Mouse (Mus musculus): ENCODE data around the gene Stxbp3. TPM values are rescaled to one million over a fixed set of nuclear protein-coding genes. Genes with fewer than 3 reads are reported as not detected.

Gene Stxbp3
- polyA plus RNA-seq, 1 experiment: 14.2 TPM

DNA sequence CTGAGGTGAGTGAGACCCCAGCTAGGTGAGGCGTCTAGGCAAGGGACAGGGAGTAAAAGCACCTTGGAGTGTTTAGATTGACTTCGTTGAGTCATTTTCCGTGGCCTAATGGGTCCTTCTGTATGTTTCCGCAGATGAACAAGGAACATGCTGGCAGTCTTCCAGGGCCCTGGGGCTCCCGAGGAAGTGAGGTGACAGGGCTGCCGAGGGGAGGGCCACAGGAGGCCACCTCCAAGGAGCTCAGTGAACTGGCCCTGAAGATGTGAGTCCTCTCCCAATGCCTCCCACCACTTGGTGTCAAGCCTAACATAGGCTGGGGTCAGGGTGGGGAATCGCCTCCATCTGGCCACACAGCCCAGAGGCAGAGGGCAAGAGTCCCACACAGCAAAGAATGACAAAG lies 75.3 kb downstream of the Stxbp3 start:
- DNase-seq (ENCODE audit: low read depth): no peak

DNA sequence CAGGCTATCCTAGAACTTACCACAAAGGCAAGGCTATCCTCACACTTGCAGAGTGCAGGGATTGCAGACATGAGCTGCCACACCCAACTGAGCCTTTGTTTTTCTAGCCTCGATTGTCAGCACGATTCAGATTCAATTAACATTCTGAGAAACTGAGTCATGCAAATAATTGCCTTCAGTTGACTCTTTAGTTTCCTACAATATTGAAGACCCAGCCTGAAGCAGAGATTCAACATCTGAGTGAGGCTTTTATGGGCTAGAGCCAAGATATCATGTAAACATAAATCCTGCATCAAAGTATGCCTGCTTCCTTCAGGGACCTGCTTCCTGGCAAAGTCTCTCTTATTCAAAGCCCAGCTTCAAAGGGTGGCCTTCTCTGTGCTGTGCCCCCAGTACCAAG lies 76.6 kb downstream of the Stxbp3 start:
- DNase-seq (ENCODE audit: low read depth): no peak

- peak; percentile 94 for DNase-seq (ENCODE audit: low read depth)
Observed at GRCm38 (mm10) chr3:108762597-108763111, 77.7 kb downstream of the Stxbp3 start.

GRCm38 (mm10) chr3:108759566-108760420 lies 80.5 kb downstream of the Stxbp3 start:
- DNase-seq (ENCODE audit: low read depth): no peak

- DNase-seq (ENCODE audit: low read depth): no peak
Observed at GRCm38 (mm10) chr3:108757570-108757969, 82.8 kb downstream of the Stxbp3 start.

GRCm38 (mm10) chr3:108756131-108756530 lies 84.2 kb downstream of the Stxbp3 start:
- DNase-seq (ENCODE audit: low read depth): no peak

DNA sequence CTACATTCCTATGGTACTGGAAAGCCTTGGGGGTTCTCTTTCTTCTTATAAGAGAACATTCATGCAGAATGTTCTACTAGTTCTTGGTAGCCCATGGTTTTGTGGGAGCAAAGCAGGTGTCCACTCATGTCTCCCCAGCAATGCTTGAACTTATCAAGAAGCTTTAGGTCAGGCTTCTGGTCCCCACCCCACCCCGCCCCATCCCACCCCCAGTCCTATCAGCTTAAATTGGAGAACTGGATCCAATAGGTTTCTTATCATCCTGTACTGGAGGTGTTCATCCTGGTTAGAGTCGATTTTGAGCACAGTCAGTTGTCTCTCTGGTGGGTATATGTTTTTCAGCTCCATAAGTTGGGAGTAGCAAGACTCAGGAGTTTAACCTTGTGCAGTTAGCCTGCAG lies 84.8 kb downstream of the Stxbp3 start:
- DNase-seq (ENCODE audit: low read depth): no peak

DNA sequence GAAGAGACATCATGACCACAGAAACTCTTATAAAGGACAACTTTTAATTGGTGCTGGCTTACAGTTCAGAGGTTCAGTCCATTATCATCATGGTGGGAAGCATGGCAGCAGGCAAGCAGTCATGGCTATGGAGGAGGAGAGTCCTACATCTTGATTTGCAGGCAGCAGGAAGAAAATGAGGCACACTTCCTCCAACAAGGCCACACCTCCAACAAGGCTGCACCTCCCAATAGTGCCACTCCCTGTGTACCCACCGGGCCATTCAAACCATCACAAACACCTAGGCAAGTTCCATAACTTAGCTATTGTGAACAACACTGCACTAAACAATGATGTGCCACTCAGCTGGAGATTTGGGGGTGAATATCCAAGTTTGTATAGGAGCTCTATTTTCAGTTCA lies 85.8 kb downstream of the Stxbp3 start:
- no peak for DNase-seq (ENCODE audit: low read depth)

DNA sequence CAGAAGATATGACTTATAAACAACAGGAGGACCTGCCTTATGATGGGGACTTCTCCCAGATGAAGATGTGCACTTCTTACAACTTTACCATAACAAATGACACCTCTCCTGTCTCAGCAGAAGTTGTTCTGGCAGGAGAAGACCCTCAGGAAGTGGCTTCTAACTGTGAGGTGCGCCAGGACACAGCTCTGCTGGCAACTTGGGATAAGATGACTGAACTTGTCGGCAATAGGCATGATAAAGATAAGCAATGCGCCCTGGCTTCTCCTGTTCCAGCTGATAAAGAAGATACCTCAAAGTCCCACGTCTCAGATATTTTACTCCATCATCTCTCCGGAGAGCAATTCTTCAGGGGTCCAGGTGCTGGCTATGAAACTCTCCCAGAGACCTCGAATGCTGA lies 88.6 kb downstream of the Stxbp3 start:
- DNase-seq (ENCODE audit: low read depth): no peak

GRCm38 (mm10) chr3:108751061-108751460 lies 89.3 kb downstream of the Stxbp3 start:
- DNase-seq (ENCODE audit: low read depth): no peak

- DNase-seq (ENCODE audit: low read depth): no peak
Observed at GRCm38 (mm10) chr3:108744060-108744459, 96.3 kb downstream of the Stxbp3 start.

Other genes starting within 250 kb of the Stxbp3 start
- 8.6 and 8.8 TPM in 2 replicates for gene Wdr47, start 249.2 kb downstream of the Stxbp3 start, polyA plus RNA-seq (2012; rRNA removed)
- 34.5 and 47.1 TPM in 2 replicates for gene Clcc1, start 186.6 kb downstream of the Stxbp3 start, polyA plus RNA-seq (2012; rRNA removed)
- 2.7 and 2.8 TPM in 2 replicates for gene Gpsm2, start 118.2 kb downstream of the Stxbp3 start, polyA plus RNA-seq (2012; rRNA removed)
- gene Aknad1, start 100.9 kb downstream of the Stxbp3 start, polyA plus RNA-seq (2012; rRNA removed): 0.04 and 0.05 TPM in 2 replicates
- 3.1 and 5.9 TPM in 2 replicates for gene Fndc7, start 49.5 kb upstream of the Stxbp3 start, polyA plus RNA-seq (2012; rRNA removed)
- 40.6 and 49.2 TPM in 2 replicates for gene Prpf38b, start 71.2 kb upstream of the Stxbp3 start, polyA plus RNA-seq (2012; rRNA removed)
- 0.49 and 0.65 TPM in 2 replicates for gene Henmt1, start 99.3 kb upstream of the Stxbp3 start, polyA plus RNA-seq (2012; rRNA removed)
- gene Gm9857, start 99.9 kb upstream of the Stxbp3 start, polyA plus RNA-seq (2012; rRNA removed): 0.74 and 0.99 TPM in 2 replicates
- 13.6 and 16.8 TPM in 2 replicates for gene Fam102b, start 187.1 kb upstream of the Stxbp3 start, polyA plus RNA-seq (2012; rRNA removed)
- not detected in 2 replicates for gene Slc25a54, start 239.9 kb upstream of the Stxbp3 start, polyA plus RNA-seq (2012; rRNA removed)

All from gonadal fat pad, adult 2 months (tissue).